Mouse (Mus musculus) adrenal gland, postnatal 36 days (tissue): ENCODE measurements around the gene Ctsl. TPM values are rescaled to one million over a fixed set of nuclear protein-coding genes. Genes with fewer than 3 reads are reported as not detected.
A peak's percentile ranks its signal among the peaks of the same experiment; 100 is the strongest.

Experiments used
- DNase-seq, 2 experiments: peaks; one replicate each; pipeline ENCODE4 v3.0.0; 2021; ENCODE audit warnings: mixed read lengths in 1 of 2
- total RNA-seq, 2 experiments: library from RNA; stranded (reverse); gene quantifications; 2 replicates each; pipeline ENCODE4 v1.2.3; 2021

The Ctsl gene
- total RNA-seq, 2 experiments from 2014 or later, result 206 to 799 TPM

- no peak for DNase-seq
Measured at GRCm38 (mm10) chr13:64375160-64375559, 4.5 kb upstream of the Ctsl start.

GRCm38 (mm10) chr13:64373695-64374094, 3.0 kb upstream of the Ctsl start:
- peak; percentile 49 to 51 for DNase-seq

DNA sequence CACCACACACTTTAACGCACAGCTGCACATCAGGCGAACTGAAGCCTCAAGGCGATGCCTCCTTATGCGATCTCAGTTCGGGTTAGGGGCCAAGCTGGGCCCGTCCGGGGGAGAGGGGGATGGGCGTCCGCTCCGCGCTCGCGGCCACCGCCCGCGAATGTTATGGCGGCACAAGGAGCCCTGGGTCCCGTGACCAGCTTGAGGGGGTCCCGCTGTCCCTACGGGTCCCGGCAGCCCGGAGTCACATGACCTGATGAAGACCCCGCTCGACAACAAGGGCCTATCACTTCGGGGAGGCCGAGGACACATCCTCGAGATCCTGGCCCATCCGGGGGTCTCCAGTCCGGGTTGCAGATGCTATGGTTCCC, 901 bp downstream of the Ctsl start:
- peak; percentile 41 to 63 for DNase-seq

- no peak for DNase-seq
Measured at GRCm38 (mm10) chr13:64368596-64368995, 2.1 kb downstream of the Ctsl start.

DNA sequence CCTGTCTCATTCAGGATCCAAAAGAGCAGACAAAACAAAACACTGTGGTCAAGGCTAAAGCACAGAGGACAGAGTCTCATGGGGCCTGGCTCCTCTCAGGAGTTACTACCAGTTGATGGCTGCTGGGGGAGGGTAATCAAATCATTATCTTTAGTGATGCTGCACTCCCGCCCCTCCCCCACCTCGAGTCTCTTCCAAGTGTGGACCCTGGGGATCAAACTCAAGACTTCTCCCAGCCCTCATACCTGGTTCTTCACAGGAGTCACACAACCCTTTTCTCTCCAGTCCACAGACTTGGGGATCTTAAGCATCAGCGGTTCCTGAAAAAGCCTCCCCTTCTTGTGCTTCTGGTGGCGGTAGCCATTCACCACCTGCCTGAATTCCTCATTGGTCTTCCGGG, 3.1 kb downstream of the Ctsl start:
- no peak for DNase-seq

DNA sequence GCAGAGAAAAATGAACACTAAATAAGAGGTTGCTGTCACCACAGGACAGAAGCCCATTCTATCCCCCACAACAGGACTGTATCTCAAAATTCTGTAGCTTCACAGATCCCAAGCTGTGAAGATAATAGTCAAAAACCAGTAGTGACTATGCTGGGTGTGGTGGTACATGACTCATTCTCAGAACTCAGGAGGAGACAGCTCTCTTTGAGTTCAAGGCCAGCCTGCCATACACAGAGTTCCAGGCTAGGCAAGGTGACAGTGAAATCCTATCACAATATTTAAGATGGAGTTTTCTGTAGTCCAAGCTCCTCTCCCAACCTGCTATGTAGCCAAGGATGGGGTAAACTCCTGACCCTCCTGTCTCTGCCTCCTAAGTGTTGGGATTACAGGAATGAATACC, 5.4 kb downstream of the Ctsl start:
- DNase-seq, result peak; percentile 29 to 33

- peak; percentile 34 to 39 for DNase-seq
Measured at GRCm38 (mm10) chr13:64364258-64364657, 6.4 kb downstream of the Ctsl start.

GRCm38 (mm10) chr13:64362139-64362538, 8.6 kb downstream of the Ctsl start:
- no peak for DNase-seq

GRCm38 (mm10) chr13:64361020-64361419, 9.7 kb downstream of the Ctsl start:
- DNase-seq, result no peak

GRCm38 (mm10) chr13:64359702-64360101, 11.0 kb downstream of the Ctsl start:
- DNase-seq, result no peak

GRCm38 (mm10) chr13:64358476-64358875, 12.2 kb downstream of the Ctsl start:
- no peak for DNase-seq

- no peak for DNase-seq
Measured at GRCm38 (mm10) chr13:64357389-64357788, 13.3 kb downstream of the Ctsl start.

GRCm38 (mm10) chr13:64349474-64349873, 21.2 kb downstream of the Ctsl start:
- peak in 1 of 2 experiments; percentile 30 for DNase-seq

- DNase-seq, result peak; percentile 24 to 34
Measured at GRCm38 (mm10) chr13:64344082-64344501, 26.6 kb downstream of the Ctsl start.

- no peak for DNase-seq
Measured at GRCm38 (mm10) chr13:64343598-64343997, 27.1 kb downstream of the Ctsl start.

- peak in 1 of 2 experiments; percentile 20 for DNase-seq
Measured at GRCm38 (mm10) chr13:64335546-64336132, 35.1 kb downstream of the Ctsl start.

DNA sequence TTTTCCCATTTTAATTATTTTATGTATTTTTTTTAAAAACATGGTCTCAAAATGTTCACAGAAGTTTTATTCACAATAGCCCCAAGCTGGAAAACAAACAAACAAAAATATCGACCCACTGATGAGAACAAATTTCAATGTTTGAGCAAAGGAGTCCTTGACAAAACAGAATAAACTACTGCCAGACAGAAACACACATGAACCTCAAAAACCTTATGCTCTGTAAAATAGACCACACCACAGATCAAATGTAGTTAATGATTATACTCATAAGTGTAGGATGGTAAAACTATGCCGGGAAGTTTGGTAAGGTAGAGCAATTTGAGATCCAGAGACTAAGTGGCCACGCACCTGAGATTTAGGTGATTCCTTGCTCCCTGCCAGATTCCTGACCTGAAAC, 37.6 kb downstream of the Ctsl start:
- DNase-seq, result no peak

GRCm38 (mm10) chr13:64332321-64332720, 38.4 kb downstream of the Ctsl start:
- no peak for DNase-seq

DNA sequence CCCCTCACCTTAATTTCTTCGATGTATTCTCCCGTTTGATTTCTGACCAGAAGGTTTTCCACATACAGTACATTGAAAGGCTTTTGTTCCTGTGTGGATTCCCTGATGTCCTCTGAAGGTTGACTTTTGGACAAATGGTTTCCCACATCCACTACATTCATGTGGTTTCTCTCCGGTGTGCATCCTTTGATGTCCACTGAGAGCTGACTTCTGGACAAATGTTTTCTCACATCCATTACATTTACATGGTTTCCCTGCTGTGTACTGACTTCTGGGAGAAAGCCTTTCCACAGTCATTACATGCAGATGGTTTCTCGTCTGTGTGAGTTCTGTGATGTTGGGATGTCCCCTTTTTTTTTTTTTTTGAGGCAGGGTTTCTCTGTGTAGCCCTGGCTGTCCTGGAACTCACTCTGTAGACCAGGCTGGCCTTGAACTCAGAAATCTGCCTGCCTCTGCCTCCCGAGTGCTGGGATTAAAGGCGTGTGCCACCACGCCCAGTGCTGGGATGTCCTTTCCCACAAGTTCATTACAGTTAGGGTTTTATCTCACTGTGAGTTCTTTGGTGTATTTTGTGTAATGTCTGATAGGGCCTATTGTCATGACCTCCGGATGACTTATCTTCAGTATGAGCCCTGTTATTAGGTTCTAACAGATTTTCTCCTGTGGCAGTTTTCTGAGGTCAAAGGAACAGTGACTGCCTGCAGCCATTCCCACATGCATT, 48.0 kb downstream of the Ctsl start:
- DNase-seq, result no peak

- DNase-seq, result no peak
Measured at GRCm38 (mm10) chr13:64320334-64320733, 50.4 kb downstream of the Ctsl start.

DNA sequence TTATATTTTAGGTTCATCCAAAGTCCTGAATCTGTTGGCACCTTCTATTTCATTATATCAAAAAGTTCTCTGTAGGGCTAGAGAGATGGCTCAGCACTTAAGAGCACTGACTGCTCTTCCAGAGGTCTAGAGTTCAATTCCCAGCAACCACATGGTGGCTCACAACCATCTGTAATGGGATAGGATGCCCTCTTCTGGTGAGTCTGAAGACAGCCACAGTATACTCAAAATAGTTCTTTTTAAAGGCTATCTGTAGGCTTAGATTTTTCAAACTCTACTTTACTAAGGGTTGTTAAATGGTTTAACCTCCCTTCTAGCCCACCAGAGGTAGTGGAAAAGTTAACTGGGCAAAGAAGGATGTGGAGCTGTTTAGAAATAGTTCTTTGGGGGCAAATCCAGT, 50.9 kb downstream of the Ctsl start:
- DNase-seq, result no peak

DNA sequence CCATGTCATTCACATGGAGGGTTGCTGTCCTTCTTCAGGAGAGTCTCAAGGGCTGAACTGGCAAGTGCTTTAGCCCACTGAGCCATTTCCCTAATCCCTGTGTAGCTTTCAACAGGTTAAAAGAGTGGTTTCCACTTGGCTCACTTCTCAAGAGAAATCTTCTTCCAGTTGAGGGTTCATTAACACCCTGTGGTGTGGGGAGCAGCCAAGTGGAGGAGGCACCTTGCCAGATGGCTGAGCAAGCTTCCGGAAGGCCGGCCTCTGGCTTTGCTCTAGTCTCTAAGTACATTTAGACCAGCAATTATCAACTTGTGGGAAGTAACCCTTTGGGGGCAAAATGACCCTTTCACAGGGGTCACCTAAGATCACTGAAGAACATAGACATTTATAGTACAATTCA, 52.3 kb downstream of the Ctsl start:
- peak; percentile 58 to 79 for DNase-seq

- no peak for DNase-seq
Measured at GRCm38 (mm10) chr13:64315483-64316050, 55.1 kb downstream of the Ctsl start.

DNA sequence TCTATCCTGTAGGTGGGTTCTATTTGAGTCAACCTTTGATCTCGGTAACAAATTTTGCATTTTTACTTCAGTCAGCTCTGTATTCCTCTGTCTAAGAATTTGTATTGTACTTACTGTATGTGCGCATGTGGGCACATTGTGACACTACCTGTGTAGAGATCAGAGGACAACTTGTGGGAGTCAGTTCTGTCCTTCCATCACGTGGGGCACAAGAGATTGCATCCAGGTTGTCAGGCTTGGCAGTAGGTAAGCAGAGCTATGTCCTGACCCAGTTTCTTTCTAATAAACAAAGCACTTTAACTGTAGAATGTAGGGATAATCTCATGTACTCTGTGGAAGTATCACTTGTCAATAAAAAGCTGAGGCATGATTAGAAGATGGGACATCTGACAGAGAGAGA, 56.6 kb downstream of the Ctsl start:
- DNase-seq, result no peak
